Mouse (Mus musculus): ENCODE measurements at regions not wholly inside any gene's neighbourhood (a gene's known extent, or its start where the extent isn't known, plus 50 kb on each side); places are given as distances from the start of the nearest gene placed in this dataset.

GRCm38 (mm10) chr13:53652826-53653225 lies 180.0 kb upstream of the Msx2 start:
- WGBS, result 41% methylated on average over 4 of the region's 4 CpGs
- no peaks in the 10 kb centered on the region for H3K27me3 ChIP-seq (ENCODE audit: control insufficient read depth, insufficient read depth, low read length)
- no peaks in the 10 kb centered on the region for H3K4me1 ChIP-seq (replicated peaks; ENCODE audit: control insufficient read depth, insufficient read depth, low read length)
- H3K36me3 ChIP-seq (ENCODE audit: control insufficient read depth, insufficient read depth, low read length), result no peaks in the 10 kb centered on the region
- DNase-seq, result no peak
- no peak overlapping the region for H3K4me3 ChIP-seq (ENCODE audit: control insufficient read depth, insufficient read depth, low read length)
- no peak overlapping the region for H3K27ac ChIP-seq (ENCODE audit: control insufficient read depth, insufficient read depth, low read length)
- TF ChIP-seq POLR2A (IDR thresholded peaks at IDR 0.05; ENCODE audit: control insufficient read depth, extremely low read depth, insufficient read depth, low read length, poor library complexity), result no peak
- no peak for TF ChIP-seq CTCF (IDR thresholded peaks at IDR 0.05; ENCODE audit: borderline replicate concordance, control insufficient read depth, extremely low read depth, insufficient read depth, low read length, poor library complexity)

- TF ChIP-seq POLR2A (IDR thresholded peaks at IDR 0.05; ENCODE audit: control insufficient read depth, extremely low read depth, insufficient read depth, low read length, poor library complexity) (no peak), CTCF (IDR thresholded peaks at IDR 0.05; ENCODE audit: borderline replicate concordance, control insufficient read depth, extremely low read depth, insufficient read depth, low read length, poor library complexity) (no peak)
- 92% methylated on average over 15 of the region's 15 CpGs for WGBS
- DNase-seq, result no peak
Measured at GRCm38 (mm10) chr13:53648353-53648752, 175.5 kb upstream of the Msx2 start.

GRCm38 (mm10) chr13:53642557-53642956 lies 169.7 kb upstream of the Msx2 start:
- Histone ChIP-seq H3K36me3 (ENCODE audit: control insufficient read depth, insufficient read depth, low read length) (no peaks in the 10 kb centered on the region), H3K4me1 (replicated peaks; ENCODE audit: control insufficient read depth, insufficient read depth, low read length) (no peaks in the 10 kb centered on the region), H3K27ac (ENCODE audit: control insufficient read depth, insufficient read depth, low read length) (no peak overlapping the region), H3K4me3 (ENCODE audit: control insufficient read depth, insufficient read depth, low read length) (no peak overlapping the region), H3K27me3 (ENCODE audit: control insufficient read depth, insufficient read depth, low read length) (no peaks in the 10 kb centered on the region)
- DNase-seq, result no peak
- TF ChIP-seq CTCF (IDR thresholded peaks at IDR 0.05; ENCODE audit: borderline replicate concordance, control insufficient read depth, extremely low read depth, insufficient read depth, low read length, poor library complexity) (no peak), POLR2A (IDR thresholded peaks at IDR 0.05; ENCODE audit: control insufficient read depth, extremely low read depth, insufficient read depth, low read length, poor library complexity) (no peak)
- WGBS, result 87% methylated on average over 5 of the region's 5 CpGs

More at GRCm38 (mm10) chr13:53648353-53648752, 175.5 kb upstream of the Msx2 start:
- H3K27ac ChIP-seq (ENCODE audit: control insufficient read depth, insufficient read depth, low read length), result no peak overlapping the region
- H3K36me3 ChIP-seq (ENCODE audit: control insufficient read depth, insufficient read depth, low read length), result no peaks in the 10 kb centered on the region
- H3K4me3 ChIP-seq (ENCODE audit: control insufficient read depth, insufficient read depth, low read length), result no peak overlapping the region
- no peaks in the 10 kb centered on the region for H3K27me3 ChIP-seq (ENCODE audit: control insufficient read depth, insufficient read depth, low read length)
- H3K4me1 ChIP-seq (replicated peaks; ENCODE audit: control insufficient read depth, insufficient read depth, low read length), result no peaks in the 10 kb centered on the region

- H3K4me1 ChIP-seq (replicated peaks; ENCODE audit: control insufficient read depth, insufficient read depth, low read length), result no peaks in the 10 kb centered on the region
- no peaks in the 10 kb centered on the region for H3K36me3 ChIP-seq (ENCODE audit: control insufficient read depth, insufficient read depth, low read length)
- TF ChIP-seq POLR2A (IDR thresholded peaks at IDR 0.05; ENCODE audit: control insufficient read depth, extremely low read depth, insufficient read depth, low read length, poor library complexity), result no peak
- TF ChIP-seq CTCF (IDR thresholded peaks at IDR 0.05; ENCODE audit: borderline replicate concordance, control insufficient read depth, extremely low read depth, insufficient read depth, low read length, poor library complexity), result no peak
- 92% methylated on average over 5 of the region's 5 CpGs for WGBS
- H3K27ac ChIP-seq (ENCODE audit: control insufficient read depth, insufficient read depth, low read length), result no peak overlapping the region
- no peaks in the 10 kb centered on the region for H3K27me3 ChIP-seq (ENCODE audit: control insufficient read depth, insufficient read depth, low read length)
- DNase-seq, result no peak
- H3K4me3 ChIP-seq (ENCODE audit: control insufficient read depth, insufficient read depth, low read length), result no peak overlapping the region
Measured at GRCm38 (mm10) chr13:53639584-53639983, 166.7 kb upstream of the Msx2 start.

- no peak for DNase-seq
- TF ChIP-seq POLR2A (IDR thresholded peaks at IDR 0.05; ENCODE audit: control insufficient read depth, extremely low read depth, insufficient read depth, low read length, poor library complexity) (no peak), CTCF (IDR thresholded peaks at IDR 0.05; ENCODE audit: borderline replicate concordance, control insufficient read depth, extremely low read depth, insufficient read depth, low read length, poor library complexity) (no peak)
Measured at GRCm38 (mm10) chr13:53639115-53639514, 166.2 kb upstream of the Msx2 start.

GRCm38 (mm10) chr13:53636011-53636410 lies 163.1 kb upstream of the Msx2 start:
- no peak overlapping the region for H3K4me3 ChIP-seq (ENCODE audit: control insufficient read depth, insufficient read depth, low read length)
- no peaks in the 10 kb centered on the region for H3K4me1 ChIP-seq (replicated peaks; ENCODE audit: control insufficient read depth, insufficient read depth, low read length)
- H3K27ac ChIP-seq (ENCODE audit: control insufficient read depth, insufficient read depth, low read length), result no peak overlapping the region
- WGBS, result 45% methylated on average over 5 of the region's 5 CpGs
- no peak for DNase-seq
- TF ChIP-seq POLR2A (IDR thresholded peaks at IDR 0.05; ENCODE audit: control insufficient read depth, extremely low read depth, insufficient read depth, low read length, poor library complexity), result no peak
- no peak for TF ChIP-seq CTCF (IDR thresholded peaks at IDR 0.05; ENCODE audit: borderline replicate concordance, control insufficient read depth, extremely low read depth, insufficient read depth, low read length, poor library complexity)
- no peaks in the 10 kb centered on the region for H3K36me3 ChIP-seq (ENCODE audit: control insufficient read depth, insufficient read depth, low read length)
- H3K27me3 ChIP-seq (ENCODE audit: control insufficient read depth, insufficient read depth, low read length), result no peaks in the 10 kb centered on the region

More at GRCm38 (mm10) chr13:53639115-53639514, 166.2 kb upstream of the Msx2 start:
- H3K27me3 ChIP-seq (ENCODE audit: control insufficient read depth, insufficient read depth, low read length), result no peaks in the 10 kb centered on the region
- H3K36me3 ChIP-seq (ENCODE audit: control insufficient read depth, insufficient read depth, low read length), result no peaks in the 10 kb centered on the region
- no peak overlapping the region for H3K27ac ChIP-seq (ENCODE audit: control insufficient read depth, insufficient read depth, low read length)
- H3K4me3 ChIP-seq (ENCODE audit: control insufficient read depth, insufficient read depth, low read length), result no peak overlapping the region
- no peaks in the 10 kb centered on the region for H3K4me1 ChIP-seq (replicated peaks; ENCODE audit: control insufficient read depth, insufficient read depth, low read length)
- WGBS, result 81% methylated on average over 10 of the region's 10 CpGs

GRCm38 (mm10) chr13:53634637-53635203 lies 161.8 kb upstream of the Msx2 start:
- TF ChIP-seq POLR2A (IDR thresholded peaks at IDR 0.05; ENCODE audit: control insufficient read depth, extremely low read depth, insufficient read depth, low read length, poor library complexity) (no peak), CTCF (IDR thresholded peaks at IDR 0.05; ENCODE audit: borderline replicate concordance, control insufficient read depth, extremely low read depth, insufficient read depth, low read length, poor library complexity) (no peak)
- Histone ChIP-seq H3K36me3 (ENCODE audit: control insufficient read depth, insufficient read depth, low read length) (no peaks in the 10 kb centered on the region), H3K27ac (ENCODE audit: control insufficient read depth, insufficient read depth, low read length) (no peak overlapping the region), H3K4me3 (ENCODE audit: control insufficient read depth, insufficient read depth, low read length) (no peak overlapping the region), H3K4me1 (replicated peaks; ENCODE audit: control insufficient read depth, insufficient read depth, low read length) (no peaks in the 10 kb centered on the region), H3K27me3 (ENCODE audit: control insufficient read depth, insufficient read depth, low read length) (no peaks in the 10 kb centered on the region)
- 89% methylated on average over 9 of the region's 9 CpGs for WGBS
- DNase-seq, result no peak

All from thymus, adult 2 months (tissue).